Mouse (Mus musculus): ENCODE results near the gene Clic1. TPM values are rescaled to one million over a fixed set of nuclear protein-coding genes. Genes with fewer than 3 reads are reported as not detected.
"Not testable (repeated sequence)": the region's sequence is repeated elsewhere in the genome, so short reads cannot be mapped to it uniquely, and the experiment has no call there.

The Clic1 gene
- 100 and 102 TPM in 2 replicates for polyA plus RNA-seq (2015; fragmentation: Nextera tagmentation; extraction: Ambion mirVana)

GRCm38 (mm10) chr17:35049561-35050016 lies at the start of gene Clic1:
Clic1 (plus strand) TSS chr17:35049966.
- H3K4me1 ChIP-seq (replicated peaks), result peaks cover 47% of the 10 kb centered on the region
- ATAC-seq (ENCODE audit: low FRiP score), result no peak
- WGBS, result 4% methylated on average over 11 of the region's 11 CpGs

GRCm38 (mm10) chr17:35000717-35001451 lies 48.9 kb upstream of the Clic1 start, which contains the start of gene Vars:
Vars (plus strand) TSS chr17:35000987.
- peak; percentile 90 for ATAC-seq (ENCODE audit: low FRiP score)

More at GRCm38 (mm10) chr17:35049561-35050016, at the start of gene Clic1:
- Histone ChIP-seq H3K9ac (peak within 1 kb of the TSS; percentile 74), H3K36me3 (peaks cover 7% of the 10 kb centered on the region), H3K4me3 (peak within 1 kb of the TSS; percentile 43), H3K4me2 (peak within 1 kb of the TSS; percentile 61), H3K27ac (peak within 1 kb of the TSS; percentile 89), H3K27me3 (no peaks in the 10 kb centered on the region), H3K9me3 (no peaks in the 10 kb centered on the region; the same call in 1 of the 2 replicates)

GRCm38 (mm10) chr17:35001452-35002152 lies 48.2 kb upstream of the Clic1 start:
- no peak; the same call in 1 of the 2 replicates for ATAC-seq (ENCODE audit: low FRiP score)
- Histone ChIP-seq H3K9ac (peak overlapping the region; percentile 97), H3K27ac (peak overlapping the region; percentile 96), H3K27me3 (no peaks in the 10 kb centered on the region), H3K36me3 (peaks cover 24% of the 10 kb centered on the region), H3K4me1 (replicated peaks) (peaks cover 32% of the 10 kb centered on the region), H3K4me2 (peak overlapping the region; percentile 100), H3K4me3 (peak overlapping the region; percentile 90), H3K9me3 (no peaks in the 10 kb centered on the region)
- WGBS, result 1% methylated on average over 35 of the region's 35 CpGs

More at GRCm38 (mm10) chr17:35000717-35001451, 48.9 kb upstream of the Clic1 start, which contains the start of gene Vars:
- whole genome bisulfite sequencing, result under 1% methylated on average over 70 of the region's 83 CpGs
- Histone ChIP-seq H3K27me3 (no peaks in the 10 kb centered on the region), H3K36me3 (peaks cover 19% of the 10 kb centered on the region), H3K27ac (peak within 1 kb of the TSS; percentile 96), H3K9me3 (no peaks in the 10 kb centered on the region), H3K4me3 (peak within 1 kb of the TSS; percentile 90), H3K9ac (peak within 1 kb of the TSS; percentile 97), H3K4me1 (replicated peaks) (peaks cover 32% of the 10 kb centered on the region), H3K4me2 (peak within 1 kb of the TSS; percentile 100)

GRCm38 (mm10) chr17:35002153-35002865 lies 47.5 kb upstream of the Clic1 start:
- ATAC-seq (ENCODE audit: low FRiP score), result no peak
- Histone ChIP-seq H3K9ac (peak overlapping the region; percentile 97), H3K4me3 (peak overlapping the region; percentile 90), H3K4me1 (replicated peaks) (peaks cover 32% of the 10 kb centered on the region), H3K4me2 (peak overlapping the region; percentile 100), H3K27ac (peak overlapping the region; percentile 96), H3K36me3 (peaks cover 31% of the 10 kb centered on the region), H3K27me3 (no peaks in the 10 kb centered on the region), H3K9me3 (no peaks in the 10 kb centered on the region)
- WGBS, result 12% methylated on average over 12 of the region's 12 CpGs

GRCm38 (mm10) chr17:35003022-35003838 lies 46.5 kb upstream of the Clic1 start:
- 81% methylated on average over 9 of the region's 9 CpGs for WGBS
- H3K27ac ChIP-seq, result no peak overlapping the region
- H3K4me1 ChIP-seq (replicated peaks), result peaks cover 32% of the 10 kb centered on the region
- no peaks in the 10 kb centered on the region for H3K27me3 ChIP-seq
- peak overlapping the region; percentile 90; the same call in 1 of the 2 replicates for H3K4me3 ChIP-seq
- H3K36me3 ChIP-seq, result peaks cover 40% of the 10 kb centered on the region
- peak overlapping the region; percentile 100 for H3K4me2 ChIP-seq
- peak overlapping the region; percentile 97; the same call in 1 of the 2 replicates for H3K9ac ChIP-seq
- no peak for ATAC-seq (ENCODE audit: low FRiP score)
- H3K9me3 ChIP-seq, result no peaks in the 10 kb centered on the region

GRCm38 (mm10) chr17:35004075-35004717 lies 45.6 kb upstream of the Clic1 start:
- no peak for ATAC-seq (ENCODE audit: low FRiP score)
- Histone ChIP-seq H3K4me3 (no peak overlapping the region), H3K4me1 (replicated peaks) (peaks cover 32% of the 10 kb centered on the region), H3K4me2 (no peak overlapping the region), H3K9ac (no peak overlapping the region), H3K27ac (no peak overlapping the region), H3K27me3 (no peaks in the 10 kb centered on the region), H3K9me3 (no peaks in the 10 kb centered on the region), H3K36me3 (peaks cover 50% of the 10 kb centered on the region)
- 97% methylated on average over 17 of the region's 17 CpGs for WGBS

GRCm38 (mm10) chr17:35005158-35005557 lies 44.6 kb upstream of the Clic1 start:
- Histone ChIP-seq H3K27me3 (no peaks in the 10 kb centered on the region), H3K27ac (no peak overlapping the region), H3K36me3 (peaks cover 58% of the 10 kb centered on the region), H3K9me3 (no peaks in the 10 kb centered on the region), H3K9ac (no peak overlapping the region), H3K4me3 (no peak overlapping the region), H3K4me1 (replicated peaks) (peaks cover 24% of the 10 kb centered on the region), H3K4me2 (no peak overlapping the region)
- 94% methylated on average over 10 of the region's 10 CpGs for WGBS
- ATAC-seq (ENCODE audit: low FRiP score), result no peak

GRCm38 (mm10) chr17:35005902-35006301 lies 43.9 kb upstream of the Clic1 start:
- H3K27ac ChIP-seq; H3K4me2 ChIP-seq; H3K4me3 ChIP-seq; H3K27me3 ChIP-seq; H3K9ac ChIP-seq; H3K9me3 ChIP-seq; ATAC-seq (ENCODE audit: low FRiP score): not testable (repeated sequence)
- peaks cover 66% of the 10 kb centered on the region for H3K36me3 ChIP-seq
- WGBS, result 97% methylated on average over 4 of the region's 5 CpGs
- H3K4me1 ChIP-seq (replicated peaks), result peaks cover 23% of the 10 kb centered on the region

- 94% methylated on average over 7 of the region's 7 CpGs for WGBS
- H3K4me3 ChIP-seq, result no peak overlapping the region
- peaks cover 13% of the 10 kb centered on the region for H3K4me1 ChIP-seq (replicated peaks)
- H3K36me3 ChIP-seq, result peaks cover 81% of the 10 kb centered on the region
- no peaks in the 10 kb centered on the region for H3K9me3 ChIP-seq
- no peak for ATAC-seq (ENCODE audit: low FRiP score)
- no peaks in the 10 kb centered on the region for H3K27me3 ChIP-seq
- H3K4me2 ChIP-seq, result no peak overlapping the region
- no peak overlapping the region for H3K27ac ChIP-seq
- no peak overlapping the region for H3K9ac ChIP-seq
Measured at GRCm38 (mm10) chr17:35007387-35007991, 42.3 kb upstream of the Clic1 start.

GRCm38 (mm10) chr17:35009586-35009985 lies 40.2 kb upstream of the Clic1 start:
- no peak overlapping the region for H3K4me3 ChIP-seq
- peaks cover 96% of the 10 kb centered on the region for H3K36me3 ChIP-seq
- H3K9me3 ChIP-seq, result no peaks in the 10 kb centered on the region
- no peak overlapping the region for H3K4me2 ChIP-seq
- no peaks in the 10 kb centered on the region for H3K27me3 ChIP-seq
- no peak for ATAC-seq (ENCODE audit: low FRiP score)
- 81% methylated on average over 7 of the region's 7 CpGs for WGBS
- no peaks in the 10 kb centered on the region for H3K4me1 ChIP-seq (replicated peaks)
- no peak overlapping the region for H3K9ac ChIP-seq
- no peak overlapping the region for H3K27ac ChIP-seq
